In genomic region chr16:96229044-96229555, GRCm38 (mm10) we compare ENCODE assay signal across 19 mouse cellular contexts. TPM values are rescaled to one million over a fixed set of nuclear protein-coding genes. Genes with fewer than 3 reads are reported as not detected.
DNase-seq lines count a peak whose midpoint lies in the region; ATAC-seq and TF ChIP-seq lines count a peak whose summit lies in the region.
"Had no signal": no experiment of that assay in that cellular context is flagged by ENCODE, and none has a peak within 500 bp of the region (broad histone marks: within the 10 kb centered on the region; RNA-seq: fewer than 3 reads in every experiment).

No protein-coding gene starts in this region.

- intact Hi-C loops in gastrocnemius, adult 2 months (cut with DNase I): no loop called here
- intact Hi-C loops in gastrocnemius, postnatal 36 days (cut with DNase I): no loop called here

- H3K36me3 ChIP-seq in limb, embryonic 13.5 days: no peaks in the 10 kb centered on the region
- no peaks in the 10 kb centered on the region for H3K36me3 ChIP-seq in limb, embryonic 10.5 days
- H3K36me3 ChIP-seq in heart, embryonic 13.5 days: peaks cover 49% of the 10 kb centered on the region
- H3K36me3 ChIP-seq: forebrain, embryonic 15.5 days; hindbrain, embryonic 10.5 days; liver, embryonic 15.5 days had no signal

- H3K4me2 ChIP-seq in limb, embryonic 13.5 days (replicated peaks): no peak overlapping the region
- H3K4me2 ChIP-seq in heart, embryonic 13.5 days: no peak overlapping the region
- H3K4me2 ChIP-seq: forebrain, embryonic 15.5 days; liver, embryonic 15.5 days had no signal

- no peak for ATAC-seq in limb, embryonic 13.5 days (ENCODE audit: low FRiP score, low read depth)
- 0 out of 2 replicates have a peak, but pooled peaks have one; percentile 42 for ATAC-seq in heart, embryonic 13.5 days (ENCODE audit: extremely low read depth, insufficient number of reproducible peaks, low FRiP score, low TSS enrichment)
- no peak for ATAC-seq in megakaryocyte progenitor cell, adult 5-6 weeks (replicated peaks; ENCODE audit: poor library complexity)
- ATAC-seq: forebrain, embryonic 15.5 days had no signal

- no peaks in the 10 kb centered on the region for H3K27me3 ChIP-seq in limb, embryonic 13.5 days
- H3K27me3 ChIP-seq in limb, embryonic 10.5 days (ENCODE audit: low read depth, poor library complexity, severe bottlenecking): no peaks in the 10 kb centered on the region
- no peaks in the 10 kb centered on the region for H3K27me3 ChIP-seq in heart, embryonic 13.5 days (replicated peaks)
- H3K27me3 ChIP-seq: forebrain, embryonic 15.5 days; liver, embryonic 15.5 days had no signal

- no peaks in the 10 kb centered on the region for H3K4me1 ChIP-seq in limb, embryonic 13.5 days
- no peaks in the 10 kb centered on the region for H3K4me1 ChIP-seq in limb, embryonic 10.5 days
- H3K4me1 ChIP-seq in heart, embryonic 13.5 days: peaks cover 4% of the 10 kb centered on the region
- H3K4me1 ChIP-seq: liver, embryonic 15.5 days had no signal

- peak overlapping the region; percentile 57 for H3K27ac ChIP-seq in gastrocnemius, adult 2 months
- H3K27ac ChIP-seq in limb, embryonic 13.5 days: no peak overlapping the region
- no peak overlapping the region for H3K27ac ChIP-seq in limb, embryonic 10.5 days
- peak overlapping the region; percentile 39 for H3K27ac ChIP-seq in heart, embryonic 13.5 days (replicated peaks)
- H3K27ac ChIP-seq: forebrain, embryonic 15.5 days; hindbrain, embryonic 10.5 days; liver, embryonic 15.5 days; stomach, postnatal 0 days had no signal

- no peaks in the 10 kb centered on the region for H3K9me3 ChIP-seq in limb, embryonic 13.5 days
- H3K9me3 ChIP-seq in limb, embryonic 10.5 days (replicated peaks): no peaks in the 10 kb centered on the region
- H3K9me3 ChIP-seq in heart, embryonic 13.5 days: no peaks in the 10 kb centered on the region
- H3K9me3 ChIP-seq: forebrain, embryonic 15.5 days; hindbrain, embryonic 10.5 days; liver, embryonic 15.5 days had no signal

- 0 out of 2 replicates have a peak overlapping the region, but pooled peaks have one; percentile 6 for H3K9ac ChIP-seq in limb, embryonic 13.5 days
- H3K9ac ChIP-seq in heart, embryonic 13.5 days: 0 out of 2 replicates have a peak overlapping the region, but pooled peaks have one; percentile 10
- H3K9ac ChIP-seq: forebrain, embryonic 15.5 days; liver, embryonic 15.5 days had no signal

- DNase-seq in gastrocnemius, adult 2 months: peak; percentile 59
- no peak for DNase-seq in gastrocnemius, postnatal 36 days
- DNase-seq in limb, embryonic 10.5 days (ENCODE audit: low spot score): no peak
- peak; percentile 51 for DNase-seq in layer of hippocampus, adult 9-11 months
- DNase-seq in thymus, postnatal 14 days: no peak
- DNase-seq: adrenal gland, adult 2 months; cerebellum, adult 9-10 months; embryo, embryonic 11 days; kidney, adult 11 months; lung, postnatal 36 days; midbrain, embryonic 14.5 days; spleen, adult 18-20 months had no signal

- no peak for TF ChIP-seq CTCF in gastrocnemius, adult 2 months (IDR thresholded peaks at IDR 0.05)

- 63% methylated on average over 8 of the region's 8 CpGs for WGBS in limb, embryonic 13.5 days
- 74% methylated on average over 8 of the region's 8 CpGs for WGBS in limb, embryonic 10.5 days
- 40% methylated on average over 8 of the region's 8 CpGs for WGBS in heart, embryonic 13.5 days

- H3K4me3 ChIP-seq in gastrocnemius, adult 2 months: no peak overlapping the region
- H3K4me3 ChIP-seq in limb, embryonic 13.5 days: no peak overlapping the region
- H3K4me3 ChIP-seq in limb, embryonic 10.5 days: no peak overlapping the region
- H3K4me3 ChIP-seq in heart, embryonic 13.5 days: no peak overlapping the region
- H3K4me3 ChIP-seq: forebrain, embryonic 15.5 days; hindbrain, embryonic 10.5 days; liver, embryonic 15.5 days had no signal

RNA-seq across cellular contexts. Expression of gene B3galt5, which starts 6.5 kb away (rescaled TPM):
- total RNA-seq in gastrocnemius, adult 2 months (2021): not detected
- total RNA-seq in gastrocnemius, postnatal 36 days (2021): under 1 TPM; 0.05 to 0.07 TPM
- polyA plus RNA-seq in limb, embryonic 13.5 days (2015; fragmentation: Nextera tagmentation; extraction: Ambion mirVana): 0.23 and 0.24 TPM in 2 replicates
- polyA plus RNA-seq in limb, embryonic 10.5 days (2016; fragmentation: Nextera tagmentation; extraction: Ambion mirVana): 0.16 TPM in 1 of 2 replicates, not detected in the other
- 0.09 and 0.13 TPM in 2 replicates for polyA plus RNA-seq in heart, embryonic 13.5 days (2015; fragmentation: Nextera tagmentation; extraction: Ambion mirVana)
- total RNA-seq in megakaryocyte progenitor cell, adult 5-6 weeks (2015): 1.1 and 1.3 TPM in 2 replicates
- 0.46 and 1.7 TPM in 2 replicates for total RNA-seq in megakaryocyte progenitor cell, adult 5-6 weeks (2017)

RNA-seq across cellular contexts. Expression of gene Sh3bgr, which starts 28.9 kb away (rescaled TPM):
- 100 to 1,000 TPM; 843 to 991 TPM for total RNA-seq in gastrocnemius, adult 2 months (2021)
- 1,000 to 10,000 TPM in 1 of 2 experiments, 100 to 1,000 TPM in 1; 882 to 1,236 TPM for total RNA-seq in gastrocnemius, postnatal 36 days (2021)
- 6.4 and 9.1 TPM in 2 replicates for polyA plus RNA-seq in limb, embryonic 13.5 days (2015; fragmentation: Nextera tagmentation; extraction: Ambion mirVana)
- 1.1 and 1.3 TPM in 2 replicates for polyA plus RNA-seq in limb, embryonic 10.5 days (2016; fragmentation: Nextera tagmentation; extraction: Ambion mirVana)
- 520 and 554 TPM in 2 replicates for polyA plus RNA-seq in heart, embryonic 13.5 days (2015; fragmentation: Nextera tagmentation; extraction: Ambion mirVana)
- 0.78 TPM in 1 of 2 replicates, not detected in the other for total RNA-seq in megakaryocyte progenitor cell, adult 5-6 weeks (2015)
- total RNA-seq in megakaryocyte progenitor cell, adult 5-6 weeks (2017): not detected in 2 replicates

RNA-seq across cellular contexts. Expression of gene Lca5l, which starts 37.0 kb away (rescaled TPM):
- under 1 TPM; 0.50 to 0.51 TPM for total RNA-seq in gastrocnemius, adult 2 months (2021)
- under 1 TPM; 0.48 to 0.62 TPM for total RNA-seq in gastrocnemius, postnatal 36 days (2021)
- 1.7 and 1.9 TPM in 2 replicates for polyA plus RNA-seq in limb, embryonic 13.5 days (2015; fragmentation: Nextera tagmentation; extraction: Ambion mirVana)
- polyA plus RNA-seq in limb, embryonic 10.5 days (2016; fragmentation: Nextera tagmentation; extraction: Ambion mirVana): 0.70 and 0.73 TPM in 2 replicates
- 1.2 and 1.6 TPM in 2 replicates for polyA plus RNA-seq in heart, embryonic 13.5 days (2015; fragmentation: Nextera tagmentation; extraction: Ambion mirVana)
- not detected in 2 replicates for total RNA-seq in megakaryocyte progenitor cell, adult 5-6 weeks (2015)
- 0.42 TPM in 1 of 2 replicates, not detected in the other for total RNA-seq in megakaryocyte progenitor cell, adult 5-6 weeks (2017)

Comparison
In these comparisons a context has a peak if more than half of its experiments do, and no peak if none do; other contexts are left out.
1. DNase-seq: peak in gastrocnemius, adult 2 months (single experiment) and layer of hippocampus, adult 9-11 months (single experiment); none in gastrocnemius, postnatal 36 days (0 of 2), limb, embryonic 10.5 days (single experiment) and thymus, postnatal 14 days (single experiment).
2. H3K27ac ChIP-seq: peak in gastrocnemius, adult 2 months (single experiment) and heart, embryonic 13.5 days (single experiment); none in limb, embryonic 13.5 days (single experiment) and limb, embryonic 10.5 days (single experiment).
3. RNA of gene Sh3bgr, which starts 28.9 kb away (total RNA-seq): 882 to 1,236 TPM in gastrocnemius, postnatal 36 days and 843 to 991 TPM in gastrocnemius, adult 2 months; 0.78 TPM in megakaryocyte progenitor cell, adult 5-6 weeks; every median in the first group is over 100 times any median in the second.